Mouse (Mus musculus) limb, embryonic 14.5 days (tissue): ENCODE results near the gene Bckdhb. TPM values are rescaled to one million over a fixed set of nuclear protein-coding genes. Genes with fewer than 3 reads are reported as not detected.

Experiments
- ATAC-seq: fragments of 200-750 bp; cut with Nextera tagmentation; 2 replicates; pipeline ENCODE4 v1.8.0; 2017; ENCODE audit warnings: low read depth, moderate number of reproducible peaks, moderate TSS enrichment; ENCODE audit not compliant: low FRiP score
- DNase-seq: peaks from one replicate; pipeline ENCODE4 v3.0.0-alpha.2; 2015; ENCODE audit warnings: low spot score
- H3K27ac ChIP-seq: fragments of 300-500 bp; sonication (generic); replicated peaks from 2 replicates; pipeline ENCODE4 v1.5.1; 2014; ENCODE audit warnings: low read depth, mild to moderate bottlenecking, low read length, moderate library complexity, mixed read lengths
- H3K27me3 ChIP-seq: fragments of 300-500 bp; sonication (generic); 2 replicates; pipeline ENCODE4 v1.6.1; 2014; ENCODE audit warnings: low read length, mixed read lengths; ENCODE audit not compliant: control insufficient read depth, insufficient read depth
- H3K36me3 ChIP-seq: fragments of 300-500 bp; sonication (generic); 2 replicates; pipeline ENCODE4 v1.6.1; 2014; ENCODE audit warnings: mild to moderate bottlenecking, low read length, moderate library complexity, mixed read lengths; ENCODE audit not compliant: control insufficient read depth, insufficient read depth
- H3K4me1 ChIP-seq: fragments of 300-500 bp; sonication (generic); 2 replicates; pipeline ENCODE4 v1.6.1; 2014; ENCODE audit warnings: antibody characterized with exemption, low read length, mixed read lengths; ENCODE audit not compliant: control insufficient read depth, insufficient read depth
- H3K4me2 ChIP-seq: fragments of 300-500 bp; sonication (generic); replicated peaks from 2 replicates; pipeline ENCODE4 v1.6.1; 2014; ENCODE audit warnings: low read depth, mild to moderate bottlenecking, low read length, moderate library complexity; ENCODE audit not compliant: severe bottlenecking
- H3K4me3 ChIP-seq: fragments of 300-500 bp; sonication (generic); replicated peaks from 2 replicates; pipeline ENCODE4 v1.5.1; 2014; ENCODE audit warnings: low read length
- H3K9ac ChIP-seq: fragments of 300-500 bp; sonication (generic); 2 replicates; pipeline ENCODE4 v1.6.1; 2014; ENCODE audit warnings: mild to moderate bottlenecking, low read depth, low read length, moderate library complexity; ENCODE audit not compliant: severe bottlenecking
- H3K9me3 ChIP-seq: fragments of 300-500 bp; sonication (generic); 2 replicates; pipeline ENCODE4 v1.6.1; 2016; ENCODE audit warnings: low read length; ENCODE audit not compliant: control insufficient read depth
- POLR2A ChIP-seq: fragments of 200-500 bp; IDR thresholded peaks from 2 replicates; pipeline ENCODE4 v1.8.0; 2012; ENCODE audit warnings: inconsistent platforms, mild to moderate bottlenecking, moderate library complexity, borderline replicate concordance; ENCODE audit not compliant: insufficient read depth, insufficient read length; ENCODE audit errors: extremely low read depth
- WGBS: fragments of 180-500 bp; shearing (Covaris S2); extraction: QIAGEN DNeasy Blood & Tissue Kit; methylation state at CpG from one replicate; pipeline ENCODE4 v1.1.7; 2014; 5-methylcytosine and 5-hydroxymethylcytosine counted together
- polyA plus RNA-seq, 2 experiments: library from polyadenylated mRNA; depleted of rRNA in 1 of 2; stranded (reverse) in 1 of 2; unstranded in 1 of 2; fragments of >200 nt; fragmentation: Nextera tagmentation in 1 of 2; extraction: Ambion mirVana in 1 of 2; gene quantifications; 2 replicates each; pipeline versions ENCODE4 v1.2.1 to v1.2.3; 2012 to 2014

The Bckdhb gene
- polyA plus RNA-seq, 2 experiments = 47.4 to 51.1 TPM

DNA sequence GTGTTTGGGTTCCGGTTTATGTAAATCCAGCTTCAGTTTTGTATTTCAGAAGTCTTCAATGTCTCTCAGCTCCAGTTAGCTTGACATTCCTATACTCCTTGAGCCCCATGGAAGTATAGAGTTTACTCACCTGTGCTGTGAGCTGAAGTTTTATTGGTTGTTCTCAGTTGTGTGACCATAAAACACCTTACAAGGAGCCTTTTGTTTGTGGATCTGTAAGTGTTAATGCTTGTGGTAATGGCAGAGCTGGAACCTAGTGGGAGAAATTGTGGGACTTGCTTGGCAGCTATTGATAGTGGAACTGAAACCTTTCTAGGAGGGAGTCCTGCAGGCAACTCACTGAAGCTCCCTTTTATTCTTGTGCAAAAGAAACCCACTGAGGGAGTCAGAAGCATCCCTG, 112.3 kb downstream of the Bckdhb start:
- ATAC-seq (peak; percentile 72), DNase-seq (peak; percentile 33)
- no peaks in the 10 kb centered on the region for H3K9me3 ChIP-seq
- 73% methylated on average over 1 of the region's 1 CpGs for WGBS
- H3K4me2 ChIP-seq = no peak overlapping the region
- H3K4me3 ChIP-seq = no peak overlapping the region
- TF ChIP-seq POLR2A = no peak
- no peaks in the 10 kb centered on the region for H3K36me3 ChIP-seq
- 0 out of 2 replicates have a peak, but pooled peaks cover under 1% of the 10 kb centered on the region for H3K27me3 ChIP-seq
- no peak overlapping the region for H3K9ac ChIP-seq
- H3K27ac ChIP-seq = peak overlapping the region; percentile 10; the same call in 1 of the 2 replicates
- H3K4me1 ChIP-seq = peaks cover 23% of the 10 kb centered on the region

DNA sequence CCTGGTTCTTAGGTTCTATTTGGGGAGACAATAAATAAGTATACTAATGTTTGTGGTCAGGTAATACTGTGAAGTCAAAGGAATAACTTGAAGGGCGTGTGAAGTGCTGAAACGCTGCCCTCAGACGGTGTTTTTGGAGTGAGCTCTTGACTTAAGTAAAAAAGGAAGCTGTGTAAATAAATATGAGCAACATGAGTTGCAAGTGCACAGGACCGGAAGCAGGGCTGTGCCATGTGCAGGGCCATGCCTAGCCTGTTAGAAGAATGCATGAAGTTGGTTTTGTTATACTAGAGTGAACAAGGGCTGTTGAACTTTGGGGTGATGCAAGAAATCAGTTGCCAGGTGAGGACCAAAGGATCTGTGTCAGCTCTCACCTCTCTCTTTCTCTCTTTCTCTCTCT, 114.0 kb downstream of the Bckdhb start:
- no peak for TF ChIP-seq POLR2A
- no peaks in the 10 kb centered on the region for H3K27me3 ChIP-seq
- DNase-seq (no peak), ATAC-seq (no peak)
- H3K9ac ChIP-seq = no peak overlapping the region
- no peak overlapping the region for H3K27ac ChIP-seq
- no peak overlapping the region for H3K4me2 ChIP-seq
- WGBS = 78% methylated on average over 4 of the region's 4 CpGs
- H3K4me3 ChIP-seq = no peak overlapping the region
- no peaks in the 10 kb centered on the region for H3K36me3 ChIP-seq
- no peaks in the 10 kb centered on the region for H3K9me3 ChIP-seq
- peaks cover 14% of the 10 kb centered on the region; the same call in 1 of the 2 replicates for H3K4me1 ChIP-seq

DNA sequence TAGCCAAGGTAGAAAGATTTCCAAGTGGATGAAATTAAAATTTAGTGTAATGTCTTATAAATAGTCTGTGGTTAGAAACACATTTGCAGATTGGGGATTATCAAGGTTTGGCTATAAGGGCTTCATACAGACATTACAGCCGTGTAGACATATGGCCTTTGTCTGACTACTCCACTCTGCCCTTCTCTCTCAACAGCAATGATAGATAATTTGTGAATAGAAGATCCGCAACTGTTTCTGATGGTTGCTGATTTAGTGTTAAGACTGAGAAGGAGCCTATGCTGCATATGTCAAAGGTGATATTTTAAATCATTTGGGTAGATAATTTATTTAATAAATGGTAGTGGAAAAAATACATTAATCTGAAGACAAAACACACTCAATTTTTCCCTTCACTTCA, 115.4 kb downstream of the Bckdhb start:
- Histone ChIP-seq H3K27me3 (0 out of 2 replicates have a peak, but pooled peaks cover 4% of the 10 kb centered on the region), H3K4me3 (no peak overlapping the region), H3K27ac (no peak overlapping the region), H3K9ac (no peak overlapping the region), H3K4me1 (peaks cover 14% of the 10 kb centered on the region; the same call in 1 of the 2 replicates), H3K36me3 (no peaks in the 10 kb centered on the region), H3K9me3 (no peaks in the 10 kb centered on the region), H3K4me2 (no peak overlapping the region)
- ATAC-seq = no peak
- WGBS = 85% methylated on average over 2 of the region's 2 CpGs
- no peak for TF ChIP-seq POLR2A
- no peak for DNase-seq

DNA sequence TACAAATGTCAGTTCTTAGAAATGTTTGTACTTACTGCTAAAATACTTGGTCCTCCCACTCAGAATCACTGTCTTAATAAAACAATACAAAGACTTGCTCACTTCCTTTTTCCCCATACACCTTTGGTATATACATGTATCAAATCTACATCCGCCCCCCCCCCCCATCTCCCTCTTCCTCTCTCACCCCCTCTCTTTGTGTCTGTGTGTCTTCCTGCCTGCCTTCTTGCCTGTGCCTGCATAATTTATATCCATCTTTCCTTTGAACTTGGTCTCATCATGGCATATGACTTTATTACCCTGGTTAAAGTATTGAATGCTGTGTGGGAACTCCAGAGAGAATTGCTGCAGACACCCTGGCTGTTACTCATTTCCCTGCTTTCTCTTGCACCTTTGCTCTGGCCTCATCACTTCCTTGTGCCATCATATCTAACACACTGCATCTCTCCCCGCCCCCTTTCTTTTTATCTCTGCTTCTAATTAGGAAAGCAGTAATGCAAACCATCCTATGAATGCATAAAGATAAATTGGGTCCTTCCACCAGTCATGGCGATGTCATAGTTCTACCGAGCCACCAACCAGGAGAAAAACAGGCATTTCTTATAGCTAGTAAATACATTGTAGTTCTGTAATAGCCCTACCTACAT, 116.8 kb downstream of the Bckdhb start:
- ATAC-seq (no peak), DNase-seq (no peak)
- no peak overlapping the region for H3K4me3 ChIP-seq
- no peak overlapping the region for H3K27ac ChIP-seq
- peaks cover 11% of the 10 kb centered on the region; the same call in 1 of the 2 replicates for H3K4me1 ChIP-seq
- no peak overlapping the region for H3K9ac ChIP-seq
- 64% methylated on average over 4 of the region's 4 CpGs for WGBS
- TF ChIP-seq POLR2A = no peak
- H3K4me2 ChIP-seq = no peak overlapping the region
- H3K9me3 ChIP-seq = no peaks in the 10 kb centered on the region
- no peaks in the 10 kb centered on the region for H3K36me3 ChIP-seq
- 0 out of 2 replicates have a peak, but pooled peaks cover 4% of the 10 kb centered on the region for H3K27me3 ChIP-seq

DNA sequence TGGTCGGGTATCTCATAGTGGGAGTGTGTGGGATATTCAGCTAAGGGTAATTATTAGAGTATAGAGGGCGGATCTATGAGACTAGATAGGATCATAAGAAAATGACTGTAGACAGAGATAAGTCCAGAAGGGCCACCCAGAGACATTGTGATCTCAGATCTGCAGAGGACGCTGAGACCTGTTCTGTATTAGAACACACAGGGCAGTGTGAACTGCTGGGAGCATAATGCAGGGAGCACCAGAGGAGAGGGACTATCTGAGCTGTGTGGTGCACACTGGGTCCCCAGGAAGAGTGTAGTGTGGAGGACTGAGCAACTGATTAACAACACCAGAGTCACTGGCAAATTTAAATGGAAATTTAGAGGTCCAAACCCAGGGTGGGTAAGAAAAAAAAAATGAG, 117.6 kb downstream of the Bckdhb start:
- Histone ChIP-seq H3K9ac (no peak overlapping the region), H3K27me3 (0 out of 2 replicates have a peak, but pooled peaks cover 4% of the 10 kb centered on the region), H3K4me1 (peaks cover 6% of the 10 kb centered on the region; the same call in 1 of the 2 replicates), H3K36me3 (no peaks in the 10 kb centered on the region), H3K9me3 (no peaks in the 10 kb centered on the region), H3K4me2 (no peak overlapping the region), H3K4me3 (no peak overlapping the region), H3K27ac (no peak overlapping the region)
- WGBS = 82% methylated on average over 3 of the region's 3 CpGs
- ATAC-seq = no peak
- no peak for DNase-seq
- TF ChIP-seq POLR2A = no peak

DNA sequence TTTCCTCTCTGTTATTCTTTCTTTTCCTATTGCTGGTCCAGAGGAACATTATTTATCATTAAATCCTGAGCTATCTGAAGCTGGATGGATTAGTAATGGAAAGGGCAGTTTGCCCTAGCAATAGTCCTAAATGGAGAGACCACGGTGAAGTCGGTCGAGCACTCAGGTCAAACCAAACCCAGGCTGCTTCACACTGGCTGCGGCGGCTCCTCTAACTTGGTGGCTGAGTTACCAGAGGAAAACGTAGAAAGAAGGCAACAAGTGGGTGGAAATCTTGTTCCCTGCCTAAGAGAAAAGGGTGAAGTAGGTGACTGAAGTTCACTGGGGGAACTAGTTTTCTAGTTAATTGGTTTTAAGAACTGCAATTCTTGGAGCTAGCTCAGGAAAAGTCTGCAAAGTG, 119.2 kb downstream of the Bckdhb start:
- no peak overlapping the region for H3K27ac ChIP-seq
- H3K9me3 ChIP-seq = no peaks in the 10 kb centered on the region
- DNase-seq (no peak), ATAC-seq (no peak)
- 93% methylated on average over 6 of the region's 6 CpGs for WGBS
- H3K4me2 ChIP-seq = no peak overlapping the region
- 0 out of 2 replicates have a peak, but pooled peaks cover 4% of the 10 kb centered on the region for H3K27me3 ChIP-seq
- H3K4me1 ChIP-seq = no peaks in the 10 kb centered on the region
- no peak for TF ChIP-seq POLR2A
- no peaks in the 10 kb centered on the region for H3K36me3 ChIP-seq
- no peak overlapping the region for H3K4me3 ChIP-seq
- H3K9ac ChIP-seq = no peak overlapping the region
